Mouse (Mus musculus): Measurements from ENCODE around the gene Rasd1.

DNA sequence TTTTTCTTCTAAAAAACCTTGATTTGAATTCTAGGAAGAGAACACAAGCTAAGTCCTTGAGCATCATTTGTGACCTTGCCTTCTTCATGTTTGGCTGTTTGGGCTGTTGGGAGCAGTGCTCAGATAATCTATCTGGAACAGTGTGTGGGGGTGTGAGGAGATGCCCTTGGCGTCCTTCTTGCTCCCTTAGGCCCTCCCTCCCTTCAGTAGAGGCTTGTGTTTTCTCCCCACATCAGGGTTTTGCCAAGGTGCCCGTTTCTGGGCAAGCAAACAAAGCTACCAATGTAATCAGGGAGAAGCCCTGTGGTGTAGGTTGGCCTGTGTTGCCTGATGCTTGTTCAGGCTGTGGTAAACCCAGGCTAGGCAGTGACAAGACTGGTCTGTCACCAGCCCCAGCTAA lies 27.1 kb downstream of the Rasd1 start:
- no peak for TF ChIP-seq CTCF (IDR thresholded peaks at IDR 0.05; ENCODE audit: extremely low read depth, insufficient read depth, low read length)
- TF ChIP-seq POLR2A (IDR thresholded peaks at IDR 0.05; ENCODE audit: extremely low read depth, insufficient read depth, low read length) = no peak

Data from cortical plate, adult 2 months (tissue).